Mouse (Mus musculus) common myeloid progenitor, adult 5-6 weeks (primary cell): ENCODE data around the gene Mrrf. TPM values are rescaled to one million over a fixed set of nuclear protein-coding genes. Genes with fewer than 3 reads are reported as not detected.

ENCODE experiments used
- ATAC-seq: replicated peaks from 2 replicates; pipeline ENCODE4 v1.8.0; 2016; ENCODE audit warnings: low read depth, mild to moderate bottlenecking, moderate TSS enrichment, inconsistent platforms; ENCODE audit not compliant: poor library complexity, severe bottlenecking
- total RNA-seq: library from RNA; stranded (forward); fragments of 200-1000, 187-1606 nt; gene quantifications from 2 replicates; pipeline ENCODE4 v1.2.3, GENCODE M21; 2017

The Mrrf gene
- total RNA-seq, 1 experiment from 2014 or later = 98.7 TPM

DNA sequence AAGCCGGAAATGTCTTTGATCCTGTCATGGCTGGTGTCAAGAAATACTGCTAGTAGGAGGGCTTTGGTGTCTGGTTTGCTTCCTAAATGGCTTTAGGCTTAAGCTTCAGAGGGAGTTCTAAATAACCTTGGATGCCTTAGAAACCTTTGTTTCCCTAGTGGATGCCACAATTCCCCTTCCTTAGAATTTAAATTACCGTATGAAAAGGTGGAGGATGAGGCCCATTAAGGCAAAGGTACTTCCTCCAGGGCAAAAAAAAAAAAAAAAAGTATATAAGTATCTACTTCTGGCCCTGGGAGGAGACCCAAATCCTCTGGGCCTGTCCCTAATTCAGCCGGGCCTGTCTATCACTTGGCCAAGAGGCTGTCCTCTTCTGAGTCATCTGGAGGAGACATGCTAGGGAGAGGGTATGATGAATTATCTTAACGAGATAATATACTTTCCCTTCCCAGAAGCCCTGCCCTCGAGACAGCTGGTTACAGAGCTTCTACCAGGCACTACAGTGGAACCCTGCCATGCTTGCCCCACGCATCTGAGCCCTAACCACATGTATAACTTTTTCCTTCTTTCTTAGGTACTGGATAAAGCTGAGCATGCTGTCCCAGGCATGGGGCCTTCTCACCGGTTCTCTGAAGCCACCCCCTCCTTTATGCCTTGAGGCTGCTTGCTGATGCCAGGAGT is 86.1 kb downstream of the Mrrf start:
- ATAC-seq = no peak

- no peak for ATAC-seq
Observed at GRCm38 (mm10) chr2:36223436-36223835, 87.2 kb downstream of the Mrrf start.

DNA sequence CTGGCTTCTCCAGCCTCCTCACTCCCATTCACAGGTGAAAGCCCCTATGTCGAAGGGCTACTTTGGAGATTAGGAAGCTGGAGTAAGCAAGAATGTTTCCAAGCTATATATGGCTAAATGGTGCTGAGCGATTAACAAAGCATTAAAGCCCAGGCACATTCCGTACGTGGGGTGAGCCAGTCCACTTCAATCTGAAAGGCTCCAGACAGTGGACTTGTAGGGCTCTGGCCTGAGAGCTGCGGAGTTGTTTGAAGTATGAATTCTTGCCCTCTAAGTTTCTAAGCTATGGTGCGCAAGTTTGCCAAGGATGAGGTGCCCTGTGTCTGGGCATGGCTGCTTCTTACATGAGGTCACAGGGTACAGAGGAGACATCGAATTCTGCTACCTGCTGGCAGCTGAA is 88.0 kb downstream of the Mrrf start:
- ATAC-seq = no peak

DNA sequence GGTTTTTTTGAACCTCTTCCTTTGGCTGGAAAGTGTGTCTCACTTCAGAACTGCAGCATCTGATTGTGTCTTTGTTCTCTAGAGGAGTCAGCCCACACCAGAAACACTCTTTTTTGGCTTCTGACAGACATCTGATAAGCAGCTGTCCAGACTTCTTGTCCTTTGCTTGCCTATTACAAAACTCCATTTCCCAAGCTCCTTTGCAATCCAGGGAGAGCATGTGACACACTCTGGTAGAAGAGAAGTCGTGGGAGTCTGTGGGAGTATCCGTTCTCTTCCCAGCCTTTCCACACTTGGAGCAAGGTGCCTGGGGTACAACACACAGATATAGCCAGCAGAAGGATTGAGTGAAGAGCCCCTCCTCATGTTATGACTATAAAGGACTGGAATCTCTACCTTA is 88.4 kb downstream of the Mrrf start:
- ATAC-seq = no peak

DNA sequence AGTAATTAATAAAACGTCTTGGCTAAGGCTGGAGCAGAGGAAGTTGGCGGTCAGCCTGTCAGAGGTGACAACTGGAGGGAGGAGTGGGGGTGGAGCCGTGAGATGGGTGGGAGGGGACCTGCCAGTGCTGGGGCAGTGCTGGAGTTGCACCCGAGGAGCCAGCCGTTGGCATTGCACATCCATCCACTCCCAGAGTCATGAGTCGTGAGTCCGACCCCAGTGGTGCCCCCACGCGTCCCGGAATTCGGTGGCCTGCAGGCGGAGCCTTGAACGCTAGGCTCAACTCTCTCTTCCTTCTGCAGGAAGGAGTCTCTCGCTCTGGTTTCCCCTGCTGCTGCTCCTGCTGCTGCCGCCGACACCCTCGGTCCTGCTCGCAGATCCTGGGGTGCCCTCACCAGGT is 94.2 kb downstream of the Mrrf start, which contains the start of gene Ptgs1:
Gene Ptgs1, plus strand, starts transcription at position 61 of the 400 bp plus-strand sequence.
- ATAC-seq = peak; percentile 91

- peak; percentile 28 for ATAC-seq
Observed at GRCm38 (mm10) chr2:36230967-36231366, 94.8 kb downstream of the Mrrf start.

DNA sequence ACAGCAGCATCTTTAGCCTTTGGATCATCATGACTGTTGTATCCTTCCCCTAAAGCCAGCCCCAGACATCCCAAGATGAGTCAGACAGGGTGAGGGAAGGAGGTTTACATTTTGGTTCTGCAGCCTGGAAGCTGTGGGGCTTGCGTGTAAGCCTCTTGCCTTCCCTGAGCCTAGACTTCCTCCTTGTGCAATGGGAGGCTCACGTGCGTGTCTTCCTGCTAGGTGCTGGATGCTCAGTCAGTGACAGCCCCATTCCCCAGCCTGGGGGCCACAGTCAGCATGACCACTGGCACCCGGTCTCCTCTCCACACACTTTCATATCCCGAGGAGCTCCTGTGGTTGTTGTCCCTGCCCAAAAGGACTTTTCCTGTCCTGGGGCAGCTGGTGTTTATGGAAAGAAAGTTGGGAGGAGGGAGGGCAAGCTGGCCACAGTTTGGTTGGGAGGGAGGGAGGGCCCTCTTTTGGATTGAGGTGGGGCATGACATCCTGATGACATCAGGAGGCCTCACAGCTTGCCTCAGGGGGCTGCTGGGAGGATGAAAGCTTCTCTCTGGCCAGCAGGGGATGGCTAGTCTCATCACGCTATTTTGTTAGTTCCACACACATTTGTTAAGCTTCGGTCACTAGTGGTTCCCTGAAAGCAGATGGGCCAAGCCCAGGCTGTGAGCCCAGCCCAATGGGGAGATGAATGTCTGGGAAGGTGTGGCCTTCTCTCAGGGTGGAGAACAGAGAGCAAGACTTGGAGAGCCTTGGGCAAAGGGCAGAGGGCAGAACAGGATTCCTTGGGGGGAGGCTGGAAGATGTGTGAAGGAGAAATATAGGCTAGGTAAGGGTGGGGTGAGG is 98.6 kb downstream of the Mrrf start:
- 0 out of 2 replicates have a peak, but pooled peaks have one; percentile 13 for ATAC-seq

GRCm38 (mm10) chr2:36235917-36236316 is 99.7 kb downstream of the Mrrf start:
- ATAC-seq = no peak

- peak; percentile 49; the same call in 1 of the 2 replicates for ATAC-seq
Observed at GRCm38 (mm10) chr2:36236889-36237288, 100.7 kb downstream of the Mrrf start.

DNA sequence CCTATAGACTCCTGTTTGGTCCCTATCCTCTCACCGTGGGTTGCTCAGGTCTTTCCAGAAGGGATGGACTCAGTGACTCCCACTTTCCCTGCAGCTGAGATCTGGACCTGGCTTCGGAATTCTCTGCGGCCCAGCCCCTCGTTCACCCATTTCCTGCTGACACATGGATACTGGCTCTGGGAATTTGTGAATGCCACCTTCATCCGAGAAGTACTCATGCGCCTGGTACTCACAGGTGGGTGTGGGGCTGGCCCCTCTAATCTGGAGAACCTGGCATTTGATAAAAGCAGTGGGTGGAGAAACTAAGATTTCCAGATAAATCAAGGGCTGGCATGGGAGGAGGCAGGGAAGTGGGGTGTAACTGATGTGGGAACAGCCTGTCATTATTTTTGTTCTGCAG is 101.4 kb downstream of the Mrrf start:
- ATAC-seq = no peak

GRCm38 (mm10) chr2:36238467-36238866 is 102.3 kb downstream of the Mrrf start:
- ATAC-seq = no peak

GRCm38 (mm10) chr2:36238951-36239350 is 102.8 kb downstream of the Mrrf start:
- ATAC-seq = no peak

Other genes starting within 250 kb of the Mrrf start
- gene Ttll11, start 156.5 kb upstream of the Mrrf start, total RNA-seq = 0.55 TPM in 1 of 2 replicates, not detected in the other
- 50.7 and 59.9 TPM in 2 replicates for gene Ndufa8, start 87.0 kb upstream of the Mrrf start, total RNA-seq
- gene Morn5, start 86.9 kb upstream of the Mrrf start, total RNA-seq = not detected in 2 replicates
- not detected in 2 replicates for gene Lhx6, start 31.0 kb upstream of the Mrrf start, total RNA-seq
- gene Rbm18, start 384 bp downstream of the Mrrf start, total RNA-seq = 22.5 and 24.3 TPM in 2 replicates
- gene Ptgs1, start 94.0 kb downstream of the Mrrf start, total RNA-seq = 10.0 and 18.5 TPM in 2 replicates
- gene Olfr338, start 237.1 kb downstream of the Mrrf start, total RNA-seq = not detected in 2 replicates